Mouse (Mus musculus): ENCODE measurements around the gene Col28a1. TPM values are rescaled to one million over a fixed set of nuclear protein-coding genes. Genes with fewer than 3 reads are reported as not detected.
A peak's percentile ranks its signal among the peaks of the same experiment; 100 is the strongest.

The Col28a1 gene
- polyA plus RNA-seq, 1 experiment from 2014 or later: 0.12 TPM

GRCm38 (mm10) chr6:8164741-8165140 is 27.7 kb downstream of the Col28a1 start:
- no peaks in the 10 kb centered on the region for H3K36me3 ChIP-seq (replicated peaks)
- 77% methylated on average over 1 of the region's 1 CpGs for WGBS
- H3K27me3 ChIP-seq (ENCODE audit: poor library complexity, severe bottlenecking): no peaks in the 10 kb centered on the region
- no peak for DNase-seq (ENCODE audit: extremely low spot score, low spot score)
- no peaks in the 10 kb centered on the region for H3K9me3 ChIP-seq
- H3K4me1 ChIP-seq: peaks cover 27% of the 10 kb centered on the region
- no peak overlapping the region for H3K4me3 ChIP-seq
- H3K27ac ChIP-seq: no peak overlapping the region

- no peaks in the 10 kb centered on the region for H3K9me3 ChIP-seq
- peaks cover 22% of the 10 kb centered on the region for H3K4me1 ChIP-seq
- no peaks in the 10 kb centered on the region for H3K36me3 ChIP-seq (replicated peaks)
- no peaks in the 10 kb centered on the region for H3K27me3 ChIP-seq (ENCODE audit: poor library complexity, severe bottlenecking)
- no peak for DNase-seq (ENCODE audit: extremely low spot score, low spot score)
- WGBS: 65% methylated on average over 2 of the region's 2 CpGs
- no peak overlapping the region for H3K27ac ChIP-seq
- no peak overlapping the region for H3K4me3 ChIP-seq
Observed at GRCm38 (mm10) chr6:8160001-8160400, 32.4 kb downstream of the Col28a1 start.

- no peak overlapping the region for H3K27ac ChIP-seq
- no peak for DNase-seq (ENCODE audit: extremely low spot score, low spot score)
- no peaks in the 10 kb centered on the region for H3K36me3 ChIP-seq (replicated peaks)
- no peak overlapping the region for H3K4me3 ChIP-seq
- no peaks in the 10 kb centered on the region for H3K9me3 ChIP-seq
- H3K27me3 ChIP-seq (ENCODE audit: poor library complexity, severe bottlenecking): no peaks in the 10 kb centered on the region
- H3K4me1 ChIP-seq: peaks cover 7% of the 10 kb centered on the region; the same call in 1 of the 2 replicates
Observed at GRCm38 (mm10) chr6:8157121-8157520, 35.3 kb downstream of the Col28a1 start.

GRCm38 (mm10) chr6:8152551-8153361 is 39.7 kb downstream of the Col28a1 start:
- H3K27me3 ChIP-seq (ENCODE audit: poor library complexity, severe bottlenecking): no peaks in the 10 kb centered on the region
- WGBS: 69% methylated on average over 10 of the region's 10 CpGs
- H3K4me1 ChIP-seq: peaks cover 4% of the 10 kb centered on the region; the same call in 1 of the 2 replicates
- H3K36me3 ChIP-seq (replicated peaks): no peaks in the 10 kb centered on the region
- no peak overlapping the region for H3K27ac ChIP-seq
- no peak overlapping the region for H3K4me3 ChIP-seq
- DNase-seq (ENCODE audit: extremely low spot score, low spot score): no peak
- H3K9me3 ChIP-seq: no peaks in the 10 kb centered on the region

GRCm38 (mm10) chr6:8148916-8149315 is 43.5 kb downstream of the Col28a1 start:
- H3K27ac ChIP-seq: no peak overlapping the region; the same call in 1 of the 2 replicates
- no peaks in the 10 kb centered on the region for H3K36me3 ChIP-seq (replicated peaks)
- WGBS: 78% methylated on average over 2 of the region's 2 CpGs
- H3K9me3 ChIP-seq: no peaks in the 10 kb centered on the region
- no peaks in the 10 kb centered on the region for H3K27me3 ChIP-seq (ENCODE audit: poor library complexity, severe bottlenecking)
- H3K4me3 ChIP-seq: no peak overlapping the region
- DNase-seq (ENCODE audit: extremely low spot score, low spot score): no peak
- peaks cover 4% of the 10 kb centered on the region; the same call in 1 of the 2 replicates for H3K4me1 ChIP-seq

GRCm38 (mm10) chr6:8141881-8142280 is 50.5 kb downstream of the Col28a1 start:
- WGBS: 44% methylated on average over 1 of the region's 1 CpGs
- H3K36me3 ChIP-seq (replicated peaks): no peaks in the 10 kb centered on the region
- no peaks in the 10 kb centered on the region for H3K9me3 ChIP-seq
- H3K4me1 ChIP-seq: no peaks in the 10 kb centered on the region
- DNase-seq (ENCODE audit: extremely low spot score, low spot score): no peak
- H3K27me3 ChIP-seq (ENCODE audit: poor library complexity, severe bottlenecking): no peaks in the 10 kb centered on the region
- H3K27ac ChIP-seq: no peak overlapping the region
- H3K4me3 ChIP-seq: no peak overlapping the region

- Histone ChIP-seq H3K27ac (0 out of 2 replicates have a peak overlapping the region, but pooled peaks have one; percentile 15), H3K4me1 (0 out of 2 replicates have a peak, but pooled peaks cover 8% of the 10 kb centered on the region), H3K36me3 (replicated peaks) (no peaks in the 10 kb centered on the region), H3K9me3 (no peaks in the 10 kb centered on the region), H3K4me3 (no peak overlapping the region), H3K27me3 (ENCODE audit: poor library complexity, severe bottlenecking) (no peaks in the 10 kb centered on the region)
- no peak for DNase-seq (ENCODE audit: extremely low spot score, low spot score)
- WGBS: 69% methylated on average over 7 of the region's 7 CpGs
Observed at GRCm38 (mm10) chr6:8130149-8130548, 62.3 kb downstream of the Col28a1 start.

- H3K9me3 ChIP-seq: no peaks in the 10 kb centered on the region
- no peaks in the 10 kb centered on the region for H3K36me3 ChIP-seq (replicated peaks)
- no peak overlapping the region for H3K27ac ChIP-seq
- 0 out of 2 replicates have a peak, but pooled peaks cover 8% of the 10 kb centered on the region for H3K4me1 ChIP-seq
- WGBS: 98% methylated on average over 1 of the region's 1 CpGs
- H3K27me3 ChIP-seq (ENCODE audit: poor library complexity, severe bottlenecking): no peaks in the 10 kb centered on the region
- DNase-seq (ENCODE audit: extremely low spot score, low spot score): no peak
- H3K4me3 ChIP-seq: no peak overlapping the region
Observed at GRCm38 (mm10) chr6:8128164-8128563, 64.3 kb downstream of the Col28a1 start.

- no peak for DNase-seq (ENCODE audit: extremely low spot score, low spot score)
- Histone ChIP-seq H3K27me3 (ENCODE audit: poor library complexity, severe bottlenecking) (no peaks in the 10 kb centered on the region), H3K4me1 (0 out of 2 replicates have a peak, but pooled peaks cover 8% of the 10 kb centered on the region), H3K27ac (no peak overlapping the region), H3K4me3 (no peak overlapping the region), H3K9me3 (no peaks in the 10 kb centered on the region), H3K36me3 (replicated peaks) (no peaks in the 10 kb centered on the region)
- WGBS: 72% methylated on average over 3 of the region's 3 CpGs
Observed at GRCm38 (mm10) chr6:8126545-8126944, 65.9 kb downstream of the Col28a1 start.

- WGBS: 76% methylated on average over 2 of the region's 2 CpGs
- Histone ChIP-seq H3K4me3 (no peak overlapping the region), H3K36me3 (replicated peaks) (no peaks in the 10 kb centered on the region), H3K9me3 (no peaks in the 10 kb centered on the region), H3K4me1 (no peaks in the 10 kb centered on the region), H3K27ac (no peak overlapping the region), H3K27me3 (ENCODE audit: poor library complexity, severe bottlenecking) (no peaks in the 10 kb centered on the region)
- DNase-seq (ENCODE audit: extremely low spot score, low spot score): no peak
Observed at GRCm38 (mm10) chr6:8119116-8119515, 73.3 kb downstream of the Col28a1 start.

GRCm38 (mm10) chr6:8118577-8118976 is 73.8 kb downstream of the Col28a1 start:
- DNase-seq (ENCODE audit: extremely low spot score, low spot score): no peak
- Histone ChIP-seq H3K4me3 (no peak overlapping the region), H3K9me3 (no peaks in the 10 kb centered on the region), H3K4me1 (no peaks in the 10 kb centered on the region), H3K27me3 (ENCODE audit: poor library complexity, severe bottlenecking) (no peaks in the 10 kb centered on the region), H3K27ac (no peak overlapping the region), H3K36me3 (replicated peaks) (no peaks in the 10 kb centered on the region)
- 87% methylated on average over 2 of the region's 2 CpGs for WGBS

GRCm38 (mm10) chr6:8105870-8106706 is 86.3 kb downstream of the Col28a1 start:
- no peaks in the 10 kb centered on the region for H3K27me3 ChIP-seq (ENCODE audit: poor library complexity, severe bottlenecking)
- no peak overlapping the region for H3K4me3 ChIP-seq
- WGBS: 86% methylated on average over 10 of the region's 10 CpGs
- H3K27ac ChIP-seq: no peak overlapping the region
- no peak for DNase-seq (ENCODE audit: extremely low spot score, low spot score)
- H3K4me1 ChIP-seq: no peaks in the 10 kb centered on the region
- H3K36me3 ChIP-seq (replicated peaks): no peaks in the 10 kb centered on the region
- no peaks in the 10 kb centered on the region for H3K9me3 ChIP-seq

- no peaks in the 10 kb centered on the region for H3K9me3 ChIP-seq
- no peak overlapping the region for H3K27ac ChIP-seq
- no peak overlapping the region for H3K4me3 ChIP-seq
- H3K27me3 ChIP-seq (ENCODE audit: poor library complexity, severe bottlenecking): no peaks in the 10 kb centered on the region
- H3K4me1 ChIP-seq: no peaks in the 10 kb centered on the region
- DNase-seq (ENCODE audit: extremely low spot score, low spot score): no peak
- H3K36me3 ChIP-seq (replicated peaks): no peaks in the 10 kb centered on the region
Observed at GRCm38 (mm10) chr6:8101224-8101623, 91.2 kb downstream of the Col28a1 start.

All from forebrain, embryonic 10.5 days (tissue).